Mouse (Mus musculus): ENCODE data around the gene Slc7a1. TPM values are rescaled to one million over a fixed set of nuclear protein-coding genes. Genes with fewer than 3 reads are reported as not detected.

The Slc7a1 gene
- polyA plus RNA-seq, 2 experiments: 8.1 to 22.5 TPM

GRCm38 (mm10) chr5:148393316-148393715 is 6.4 kb downstream of the Slc7a1 start:
- DNase-seq (ENCODE audit: low spot score): no peak
- Histone ChIP-seq H3K27me3 (ENCODE audit: control insufficient read depth, insufficient read depth, low read length) (no peaks in the 10 kb centered on the region), H3K9me3 (ENCODE audit: control insufficient read depth, low read length) (no peaks in the 10 kb centered on the region), H3K9ac (ENCODE audit: low read depth, low read length, severe bottlenecking) (no peak overlapping the region), H3K4me3 (replicated peaks; ENCODE audit: low read length) (no peak overlapping the region), H3K36me3 (ENCODE audit: control insufficient read depth, insufficient read depth, low read length) (0 out of 2 replicates have a peak, but pooled peaks cover 4% of the 10 kb centered on the region), H3K27ac (replicated peaks; ENCODE audit: low read depth, low read length) (no peak overlapping the region), H3K4me2 (replicated peaks; ENCODE audit: low read depth, low read length, severe bottlenecking) (no peak overlapping the region), H3K4me1 (ENCODE audit: control insufficient read depth, insufficient read depth, low read length) (peaks cover 5% of the 10 kb centered on the region)
- no peak for TF ChIP-seq POLR2A (IDR thresholded peaks at IDR 0.05; ENCODE audit: borderline replicate concordance, extremely low read depth, insufficient read depth, insufficient read length)
- ATAC-seq (ENCODE audit: low FRiP score, low read depth): no peak
- 78% methylated on average over 8 of the region's 8 CpGs for WGBS

- ATAC-seq (ENCODE audit: low FRiP score, low read depth) (no peak), DNase-seq (ENCODE audit: low spot score) (no peak)
- Histone ChIP-seq H3K27me3 (ENCODE audit: control insufficient read depth, insufficient read depth, low read length) (no peaks in the 10 kb centered on the region), H3K4me1 (ENCODE audit: control insufficient read depth, insufficient read depth, low read length) (peaks cover 1% of the 10 kb centered on the region; the same call in 1 of the 2 replicates), H3K36me3 (ENCODE audit: control insufficient read depth, insufficient read depth, low read length) (0 out of 2 replicates have a peak, but pooled peaks cover 4% of the 10 kb centered on the region), H3K4me2 (replicated peaks; ENCODE audit: low read depth, low read length, severe bottlenecking) (no peak overlapping the region), H3K9me3 (ENCODE audit: control insufficient read depth, low read length) (no peaks in the 10 kb centered on the region), H3K9ac (ENCODE audit: low read depth, low read length, severe bottlenecking) (no peak overlapping the region), H3K4me3 (replicated peaks; ENCODE audit: low read length) (no peak overlapping the region), H3K27ac (replicated peaks; ENCODE audit: low read depth, low read length) (no peak overlapping the region)
- TF ChIP-seq POLR2A (IDR thresholded peaks at IDR 0.05; ENCODE audit: borderline replicate concordance, extremely low read depth, insufficient read depth, insufficient read length): no peak
- WGBS: 83% methylated on average over 6 of the region's 6 CpGs
Observed at GRCm38 (mm10) chr5:148392831-148393230, 6.9 kb downstream of the Slc7a1 start.

- no peak for TF ChIP-seq POLR2A (IDR thresholded peaks at IDR 0.05; ENCODE audit: borderline replicate concordance, extremely low read depth, insufficient read depth, insufficient read length)
- ATAC-seq (ENCODE audit: low FRiP score, low read depth) (no peak), DNase-seq (ENCODE audit: low spot score) (no peak)
- H3K36me3 ChIP-seq (ENCODE audit: control insufficient read depth, insufficient read depth, low read length): 0 out of 2 replicates have a peak, but pooled peaks cover 4% of the 10 kb centered on the region
- WGBS: 91% methylated on average over 15 of the region's 15 CpGs
- H3K4me1 ChIP-seq (ENCODE audit: control insufficient read depth, insufficient read depth, low read length): peaks cover 8% of the 10 kb centered on the region
- H3K4me2 ChIP-seq (replicated peaks; ENCODE audit: low read depth, low read length, severe bottlenecking): no peak overlapping the region
- no peak overlapping the region for H3K4me3 ChIP-seq (replicated peaks; ENCODE audit: low read length)
- H3K27me3 ChIP-seq (ENCODE audit: control insufficient read depth, insufficient read depth, low read length): no peaks in the 10 kb centered on the region
- no peak overlapping the region for H3K9ac ChIP-seq (ENCODE audit: low read depth, low read length, severe bottlenecking)
- no peaks in the 10 kb centered on the region for H3K9me3 ChIP-seq (ENCODE audit: control insufficient read depth, low read length)
- no peak overlapping the region for H3K27ac ChIP-seq (replicated peaks; ENCODE audit: low read depth, low read length)
Observed at GRCm38 (mm10) chr5:148389007-148389970, 10.4 kb downstream of the Slc7a1 start.

GRCm38 (mm10) chr5:148388251-148389006 is 11.3 kb downstream of the Slc7a1 start:
- Histone ChIP-seq H3K4me3 (replicated peaks; ENCODE audit: low read length) (no peak overlapping the region), H3K27me3 (ENCODE audit: control insufficient read depth, insufficient read depth, low read length) (no peaks in the 10 kb centered on the region), H3K9me3 (ENCODE audit: control insufficient read depth, low read length) (no peaks in the 10 kb centered on the region), H3K9ac (ENCODE audit: low read depth, low read length, severe bottlenecking) (no peak overlapping the region), H3K4me1 (ENCODE audit: control insufficient read depth, insufficient read depth, low read length) (peaks cover 15% of the 10 kb centered on the region), H3K36me3 (ENCODE audit: control insufficient read depth, insufficient read depth, low read length) (no peaks in the 10 kb centered on the region), H3K4me2 (replicated peaks; ENCODE audit: low read depth, low read length, severe bottlenecking) (no peak overlapping the region), H3K27ac (replicated peaks; ENCODE audit: low read depth, low read length) (no peak overlapping the region)
- no peak for TF ChIP-seq POLR2A (IDR thresholded peaks at IDR 0.05; ENCODE audit: borderline replicate concordance, extremely low read depth, insufficient read depth, insufficient read length)
- ATAC-seq (ENCODE audit: low FRiP score, low read depth) (no peak), DNase-seq (ENCODE audit: low spot score) (no peak)
- 80% methylated on average over 18 of the region's 18 CpGs for WGBS

GRCm38 (mm10) chr5:148387820-148388219 is 11.9 kb downstream of the Slc7a1 start:
- Histone ChIP-seq H3K9ac (ENCODE audit: low read depth, low read length, severe bottlenecking) (no peak overlapping the region), H3K27ac (replicated peaks; ENCODE audit: low read depth, low read length) (no peak overlapping the region), H3K4me1 (ENCODE audit: control insufficient read depth, insufficient read depth, low read length) (peaks cover 15% of the 10 kb centered on the region), H3K4me3 (replicated peaks; ENCODE audit: low read length) (no peak overlapping the region), H3K27me3 (ENCODE audit: control insufficient read depth, insufficient read depth, low read length) (no peaks in the 10 kb centered on the region), H3K9me3 (ENCODE audit: control insufficient read depth, low read length) (no peaks in the 10 kb centered on the region), H3K36me3 (ENCODE audit: control insufficient read depth, insufficient read depth, low read length) (no peaks in the 10 kb centered on the region), H3K4me2 (replicated peaks; ENCODE audit: low read depth, low read length, severe bottlenecking) (no peak overlapping the region)
- 93% methylated on average over 2 of the region's 2 CpGs for WGBS
- DNase-seq (ENCODE audit: low spot score) (no peak), ATAC-seq (ENCODE audit: low FRiP score, low read depth) (no peak)
- no peak for TF ChIP-seq POLR2A (IDR thresholded peaks at IDR 0.05; ENCODE audit: borderline replicate concordance, extremely low read depth, insufficient read depth, insufficient read length)

All from limb, embryonic 14.5 days (tissue).